Mouse (Mus musculus) E14TG2a.4 (cell line): Measurements from ENCODE around the gene Grin1.

Source experiments
- H3K27me3 ChIP-seq: 2 replicates; pipeline ENCODE4 v1.6.1; 2014; ENCODE audit warnings: low read length, control low read depth; ENCODE audit not compliant: insufficient read depth
- H3K36me3 ChIP-seq: 2 replicates; pipeline ENCODE4 v1.6.1; 2014; ENCODE audit warnings: low read length, control low read depth; ENCODE audit not compliant: insufficient read depth
- H3K4me1 ChIP-seq: replicated peaks from 2 replicates; pipeline ENCODE4 v1.6.1; 2014; ENCODE audit warnings: low read depth, low read length, control low read depth
- H3K4me3 ChIP-seq: replicated peaks from 2 replicates; pipeline ENCODE4 v1.5.1; 2014; ENCODE audit warnings: mild to moderate bottlenecking, low read length
- H3K9me3 ChIP-seq: 2 replicates; pipeline ENCODE4 v1.6.1; 2014; ENCODE audit warnings: low read length, control low read depth
- CTCF ChIP-seq: conservative IDR thresholded peaks from 2 replicates; pipeline ENCODE4 v1.5.1; 2014; ENCODE audit warnings: low read length
- NANOG ChIP-seq: IDR thresholded peaks from 2 replicates; pipeline ENCODE4 v1.6.1; 2014; ENCODE audit warnings: borderline replicate concordance, low read length, mixed read lengths
- POU5F1 ChIP-seq: IDR thresholded peaks from 2 replicates; pipeline ENCODE4 v1.6.1; 2014; ENCODE audit warnings: low read length, borderline replicate concordance

Gene Grin1

DNA sequence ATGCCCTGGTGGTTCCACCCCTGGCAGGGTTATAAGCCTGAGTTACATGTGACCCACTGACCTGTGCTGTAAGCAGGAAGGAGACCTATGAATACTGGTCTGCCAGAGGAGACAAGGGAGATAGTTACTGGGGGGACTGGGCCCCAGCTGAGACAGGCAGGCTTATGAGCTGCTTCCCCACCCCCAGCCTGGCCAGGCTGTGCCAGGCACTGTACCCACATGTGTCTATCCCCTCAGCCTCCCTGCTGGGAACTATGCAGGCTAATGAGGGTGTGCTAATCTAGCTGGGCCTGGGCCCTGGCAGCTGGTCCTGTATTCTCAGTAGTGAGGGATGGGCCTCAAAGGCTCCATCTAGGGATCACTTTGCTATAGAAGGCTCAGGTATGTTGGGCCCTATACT is 51.7 kb downstream of the Grin1 start:
- no peaks in the 10 kb centered on the region for H3K9me3 ChIP-seq
- TF ChIP-seq POU5F1: no peak
- no peak for TF ChIP-seq NANOG
- TF ChIP-seq CTCF: no peak
- H3K27me3 ChIP-seq: peaks cover 10% of the 10 kb centered on the region

GRCm38 (mm10) chr2:25266720-25267119 is 52.3 kb downstream of the Grin1 start:
- Histone ChIP-seq H3K9me3 (no peaks in the 10 kb centered on the region), H3K4me1 (peaks cover 76% of the 10 kb centered on the region), H3K4me3 (peak overlapping the region; percentile 60), H3K36me3 (peaks cover 82% of the 10 kb centered on the region), H3K27me3 (peaks cover 10% of the 10 kb centered on the region)
- TF ChIP-seq CTCF (no peak), POU5F1 (no peak), NANOG (no peak)

More for the DNA sequence above, 51.7 kb downstream of the Grin1 start:
- H3K4me3 ChIP-seq: peak overlapping the region; percentile 60
- H3K36me3 ChIP-seq: peaks cover 83% of the 10 kb centered on the region
- peaks cover 74% of the 10 kb centered on the region for H3K4me1 ChIP-seq

DNA sequence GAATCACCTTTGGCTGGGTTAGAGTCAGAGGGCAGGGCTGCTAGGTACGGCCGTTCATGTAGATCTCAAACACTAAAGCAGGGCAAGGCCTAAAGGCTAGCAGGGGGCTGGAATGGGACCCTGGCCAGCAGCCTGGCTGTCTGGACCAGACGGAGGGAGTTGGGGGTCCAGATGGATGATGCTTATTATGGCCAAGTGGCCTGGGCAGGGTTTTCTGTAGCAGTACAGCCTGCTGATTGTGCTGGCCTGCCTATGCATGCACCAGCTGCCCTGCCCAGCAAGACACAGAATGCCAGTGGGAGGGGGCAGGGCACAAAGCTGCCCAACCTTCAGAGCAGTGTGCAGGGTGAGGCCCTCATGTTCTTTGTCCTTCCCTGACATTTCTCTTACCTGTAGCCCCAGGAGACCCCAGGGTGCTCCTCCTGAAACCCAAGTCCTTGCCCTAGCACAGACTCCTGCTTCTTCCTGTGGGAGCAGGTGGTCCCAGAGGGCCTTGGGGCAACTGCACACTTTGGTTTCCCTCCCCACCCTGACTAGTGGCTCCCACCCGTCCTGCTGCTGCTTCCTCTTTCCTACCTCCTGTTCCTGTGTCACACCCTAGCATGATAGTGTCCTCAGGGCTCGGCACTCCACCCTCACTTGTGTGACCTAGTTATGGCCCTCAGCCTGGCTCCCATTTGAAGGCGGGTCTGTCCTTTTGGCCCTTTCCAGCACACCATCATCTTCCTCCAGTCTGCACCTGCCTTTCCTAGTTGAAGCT is 52.9 kb downstream of the Grin1 start:
- Histone ChIP-seq H3K36me3 (peaks cover 76% of the 10 kb centered on the region), H3K4me3 (peak overlapping the region; percentile 60), H3K9me3 (no peaks in the 10 kb centered on the region), H3K27me3 (peaks cover 10% of the 10 kb centered on the region), H3K4me1 (peaks cover 75% of the 10 kb centered on the region)
- TF ChIP-seq NANOG (no peak), POU5F1 (no peak), CTCF (no peak)

- Histone ChIP-seq H3K4me3 (peak overlapping the region; percentile 95), H3K9me3 (no peaks in the 10 kb centered on the region), H3K27me3 (peaks cover 10% of the 10 kb centered on the region), H3K36me3 (peaks cover 64% of the 10 kb centered on the region), H3K4me1 (peaks cover 64% of the 10 kb centered on the region)
- TF ChIP-seq CTCF: no peak
- TF ChIP-seq NANOG: no peak
- no peak for TF ChIP-seq POU5F1
Observed at GRCm38 (mm10) chr2:25264851-25265250, 54.1 kb downstream of the Grin1 start.

- no peak for TF ChIP-seq CTCF
- no peak for TF ChIP-seq POU5F1
- TF ChIP-seq NANOG: no peak
- Histone ChIP-seq H3K4me1 (peaks cover 63% of the 10 kb centered on the region), H3K27me3 (peaks cover 10% of the 10 kb centered on the region), H3K36me3 (peaks cover 58% of the 10 kb centered on the region), H3K4me3 (peak overlapping the region; percentile 95), H3K9me3 (no peaks in the 10 kb centered on the region)
Observed at GRCm38 (mm10) chr2:25264286-25264660, 54.7 kb downstream of the Grin1 start.

GRCm38 (mm10) chr2:25263623-25264285 is 55.2 kb downstream of the Grin1 start:
- Histone ChIP-seq H3K4me1 (peaks cover 64% of the 10 kb centered on the region), H3K4me3 (peak overlapping the region; percentile 95), H3K9me3 (no peaks in the 10 kb centered on the region), H3K27me3 (peaks cover 10% of the 10 kb centered on the region), H3K36me3 (peaks cover 53% of the 10 kb centered on the region)
- TF ChIP-seq NANOG: no peak
- TF ChIP-seq CTCF: no peak
- no peak for TF ChIP-seq POU5F1

DNA sequence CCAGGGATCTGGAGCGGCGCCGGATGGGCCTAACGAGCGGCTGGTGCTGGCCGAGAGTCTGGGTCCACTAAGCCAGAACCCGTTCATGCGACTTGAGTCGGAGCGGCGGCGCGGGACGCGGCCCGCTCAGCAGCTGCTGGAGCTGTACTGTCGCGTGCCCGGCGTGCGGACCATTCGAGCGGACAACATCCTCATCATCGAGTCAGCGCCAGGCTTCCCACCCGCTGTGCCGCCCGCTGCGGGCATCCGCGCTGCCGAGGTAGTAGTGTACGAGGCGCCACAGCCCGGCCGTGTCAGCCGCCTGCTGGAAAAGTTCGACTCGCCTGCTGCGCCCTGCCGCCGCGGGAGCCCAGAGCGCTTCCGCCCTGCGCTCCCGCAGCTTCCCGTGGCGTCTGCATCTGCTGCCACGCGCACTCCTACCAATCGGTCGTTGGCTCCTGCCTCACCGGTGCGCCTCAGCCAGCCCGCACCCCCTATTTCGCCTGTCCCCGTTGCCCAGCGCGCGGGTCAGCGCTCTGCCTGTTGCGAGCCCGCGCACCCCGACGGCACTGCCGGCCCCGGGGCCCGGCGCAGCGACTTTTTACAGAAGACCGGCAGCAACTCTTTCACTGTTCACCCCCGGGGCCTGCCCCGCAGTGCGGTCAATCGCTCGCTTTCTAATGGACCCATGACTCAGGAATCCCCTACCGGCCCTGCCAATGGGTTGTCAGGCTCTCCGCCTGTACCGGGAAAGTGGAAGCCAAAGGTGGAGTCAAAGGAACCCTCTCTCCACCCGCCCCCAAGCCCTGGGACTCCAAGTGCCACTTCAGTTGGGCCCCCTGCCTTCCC is 56.0 kb downstream of the Grin1 start:
- TF ChIP-seq POU5F1 (no peak), CTCF (no peak), NANOG (no peak)
- H3K36me3 ChIP-seq: peaks cover 45% of the 10 kb centered on the region

DNA sequence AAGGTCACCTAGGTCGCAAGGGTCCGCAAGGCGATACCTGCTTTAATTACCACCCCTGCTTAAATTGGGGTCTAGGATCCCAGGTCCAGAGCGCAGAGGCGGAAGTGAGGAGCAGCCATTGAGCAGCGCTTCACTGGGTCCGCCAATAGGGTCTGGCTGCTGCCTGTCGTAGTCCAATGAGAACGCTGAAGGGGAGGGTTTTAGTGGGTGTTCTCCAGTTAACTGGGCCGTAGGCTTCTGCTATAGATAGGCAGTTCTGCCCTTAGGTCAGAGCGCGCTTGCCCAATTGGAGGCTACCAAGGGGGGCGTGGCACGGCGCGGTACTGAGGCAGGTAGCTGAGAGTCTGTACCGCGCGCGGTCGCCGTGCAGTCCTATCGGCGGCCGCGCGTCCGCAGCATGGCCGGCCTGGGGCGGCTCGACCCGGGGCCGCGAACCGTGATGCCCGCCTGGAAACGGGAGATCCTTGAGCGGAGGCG is 56.7 kb downstream of the Grin1 start, which contains the start of gene Tprn:
Gene Tprn (plus strand): TSS at position 328 of the 477 bp plus-strand sequence.
- Histone ChIP-seq H3K4me1 (peaks cover 55% of the 10 kb centered on the region), H3K9me3 (no peaks in the 10 kb centered on the region), H3K36me3 (peaks cover 38% of the 10 kb centered on the region), H3K27me3 (peaks cover 10% of the 10 kb centered on the region), H3K4me3 (peak within 1 kb of the TSS; percentile 95)
- TF ChIP-seq POU5F1: no peak

More for the DNA sequence above, 56.0 kb downstream of the Grin1 start:
- Histone ChIP-seq H3K4me3 (peak overlapping the region; percentile 95), H3K27me3 (peaks cover 10% of the 10 kb centered on the region), H3K9me3 (no peaks in the 10 kb centered on the region), H3K4me1 (peaks cover 62% of the 10 kb centered on the region)
